Mouse (Mus musculus) mammary gland, adult 2 months (tissue): ENCODE measurements around the gene Vars. TPM values are rescaled to one million over a fixed set of nuclear protein-coding genes. Genes with fewer than 3 reads are reported as not detected.

ENCODE experiments used
- polyA plus RNA-seq: library from polyadenylated mRNA; depleted of rRNA; stranded (reverse); fragments of >200 nt; gene quantifications from 2 replicates; pipeline ENCODE4 v1.2.3, GENCODE M21; 2012; ENCODE audit warnings: low replicate concordance; rRNA removed

The Vars gene
- polyA plus RNA-seq, result 197 and 475 TPM in 2 replicates

DNA sequence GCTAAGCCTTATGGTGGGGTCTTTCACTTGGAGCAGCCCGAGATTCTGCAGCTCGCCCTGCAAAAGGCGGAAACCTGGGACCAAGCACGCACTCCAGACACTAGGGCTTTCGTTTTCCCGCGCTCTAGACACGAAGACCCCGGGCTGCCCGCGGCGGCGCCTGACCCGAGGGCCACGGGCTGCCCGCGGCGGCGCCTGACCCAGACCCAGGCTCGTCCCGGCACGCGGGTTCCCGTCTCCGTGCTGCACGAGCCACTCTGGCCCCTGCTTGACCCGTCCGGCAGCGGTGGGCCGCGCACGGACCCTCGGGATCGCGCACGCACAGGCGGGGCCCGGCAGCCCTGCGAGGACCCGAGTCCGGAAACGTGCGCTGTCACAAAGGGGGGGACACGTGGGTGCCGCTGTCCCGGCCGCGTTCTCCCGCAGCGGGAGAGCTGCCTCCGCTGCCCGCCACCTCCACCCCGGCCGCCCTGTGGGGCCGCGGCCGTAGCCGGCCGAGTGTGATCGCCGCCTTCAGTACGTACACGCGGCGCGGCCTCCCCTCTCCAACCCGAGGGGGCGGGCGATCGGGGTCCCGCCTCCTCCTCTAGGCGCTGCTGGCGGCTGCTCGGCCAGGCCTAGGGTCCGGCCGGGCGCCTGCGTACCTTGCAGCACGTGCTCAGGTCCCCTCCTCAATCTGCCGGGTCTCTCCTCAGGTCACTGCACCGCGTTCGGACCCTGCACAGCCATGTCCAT, at the start of gene Vars:
Gene Vars, plus strand, starts transcription at position 271 of the 735 bp plus-strand sequence.

DNA sequence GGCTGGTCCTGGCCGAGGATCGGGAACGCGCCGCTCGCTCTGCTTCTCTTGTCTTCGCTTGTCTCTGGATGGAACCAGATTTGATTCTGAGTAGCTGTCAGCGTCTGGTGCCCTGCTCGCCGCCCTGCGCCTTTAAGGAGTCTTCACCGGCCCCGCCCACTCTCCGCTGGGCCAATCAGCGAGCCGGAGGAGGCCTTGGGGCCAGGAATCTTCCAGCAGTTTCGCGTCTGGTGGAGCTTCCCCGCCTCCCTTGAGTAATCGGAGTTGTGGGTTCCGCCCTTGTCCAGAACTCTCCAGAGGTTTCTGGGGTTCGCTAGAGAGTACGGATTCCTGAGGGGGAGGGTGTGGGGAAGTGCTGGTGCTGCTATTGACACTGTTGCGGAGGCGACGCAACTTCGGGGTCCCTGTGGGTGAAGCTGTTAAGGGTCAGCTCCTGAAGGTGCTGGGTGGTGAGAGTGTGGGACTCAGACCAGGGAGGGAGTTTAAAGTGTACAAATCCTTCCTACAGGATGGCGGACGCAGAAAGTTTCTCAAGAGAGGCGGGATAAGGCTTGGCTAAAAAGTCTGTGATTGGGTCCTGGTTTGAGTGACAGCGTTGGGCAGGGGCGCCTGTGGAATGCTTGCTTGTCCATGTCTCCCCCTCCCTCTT, 41.5 kb upstream of the Vars start, which contains the start of gene Hspa1b:
Gene Hspa1b, minus strand, starts transcription at position 109 of the 649 bp plus-strand sequence.

DNA sequence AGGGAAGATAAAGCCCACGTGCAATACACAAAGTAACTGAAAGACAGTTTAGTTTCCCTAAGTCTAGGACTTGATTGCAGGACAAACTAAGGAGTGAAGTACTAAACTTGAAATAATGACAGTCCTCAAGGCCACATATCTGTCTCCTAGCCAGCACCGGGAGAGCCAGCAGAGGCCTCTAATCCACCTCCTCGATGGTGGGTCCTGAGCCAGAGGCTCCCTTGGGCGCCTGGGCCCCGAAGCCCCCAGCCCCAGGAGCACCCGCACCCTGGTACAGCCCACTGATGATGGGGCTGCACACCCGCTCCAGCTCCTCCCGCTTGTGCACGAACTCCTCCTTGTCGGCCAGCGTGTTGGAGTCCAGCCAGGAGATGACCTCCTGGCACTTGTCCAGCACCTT, 31.0 kb upstream of the Vars start, which contains the start of gene Gm20481:
Gene Gm20481, plus strand, starts transcription at position 91 of the 400 bp plus-strand sequence.

DNA sequence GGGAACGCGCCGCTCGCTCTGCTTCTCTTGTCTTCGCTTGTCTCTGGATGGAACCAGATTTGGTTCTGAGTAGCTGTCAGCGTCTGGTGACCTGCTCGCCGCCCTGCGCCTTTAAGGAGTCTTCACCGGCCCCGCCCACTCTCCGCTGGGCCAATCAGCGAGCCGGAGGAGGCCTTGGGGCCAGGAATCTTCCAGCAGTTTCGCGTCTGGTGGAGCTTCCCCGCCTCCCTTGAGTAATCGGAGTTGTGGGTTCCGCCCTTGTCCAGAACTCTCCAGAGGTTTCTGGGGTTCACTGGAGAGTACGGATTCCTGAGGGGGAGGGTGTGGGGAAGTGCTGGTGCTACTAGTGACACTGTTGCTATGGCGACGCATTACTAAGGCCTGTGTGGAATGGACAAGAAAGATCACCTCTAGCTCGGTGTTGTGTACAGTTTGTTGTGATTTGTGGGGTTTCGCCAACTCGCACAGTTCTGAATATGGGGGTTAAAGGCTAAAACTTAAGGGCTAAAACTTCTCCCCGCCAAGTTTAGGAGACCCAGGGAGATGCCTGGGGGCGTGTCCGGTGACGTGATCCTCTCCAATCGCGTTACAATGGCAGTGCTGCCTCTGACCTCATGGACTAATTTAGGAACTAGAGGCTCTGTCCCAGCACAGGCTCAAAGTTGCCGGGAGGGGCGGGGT, 28.6 kb upstream of the Vars start, which contains the start of the genes Hspa1a and Hspa1l:
Gene Hspa1a, minus strand, starts transcription at position 88 of the 681 bp plus-strand sequence.
Gene Hspa1l, plus strand, starts transcription at position 635 of the 681 bp plus-strand sequence.

DNA sequence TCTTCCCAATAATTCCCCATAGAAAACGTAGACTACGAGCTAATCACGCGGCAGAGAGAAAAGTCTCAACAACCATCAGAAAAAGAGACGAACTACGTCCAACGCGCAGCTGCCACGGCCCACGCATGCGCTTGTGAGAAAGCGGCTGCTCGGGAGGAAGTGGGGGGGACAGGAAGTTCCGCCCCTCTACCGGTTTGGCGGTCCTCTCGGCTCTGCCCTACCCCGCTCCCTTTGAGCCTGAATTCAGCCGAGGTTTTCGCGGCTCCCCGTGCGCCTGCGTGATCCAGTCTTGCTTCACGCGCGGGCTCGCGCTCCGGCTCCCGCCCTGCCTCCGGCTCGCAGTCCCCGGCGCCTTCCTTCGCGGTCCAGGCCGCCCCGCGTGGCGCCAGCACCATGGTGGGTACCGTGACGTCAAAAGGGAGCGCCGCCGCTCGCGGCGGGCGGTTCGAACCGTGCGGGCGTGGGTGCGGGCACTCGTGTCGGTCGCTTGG, 19.1 kb upstream of the Vars start, which contains the start of gene Lsm2:
Gene Lsm2, plus strand, starts transcription at position 173 of the 491 bp plus-strand sequence.

DNA sequence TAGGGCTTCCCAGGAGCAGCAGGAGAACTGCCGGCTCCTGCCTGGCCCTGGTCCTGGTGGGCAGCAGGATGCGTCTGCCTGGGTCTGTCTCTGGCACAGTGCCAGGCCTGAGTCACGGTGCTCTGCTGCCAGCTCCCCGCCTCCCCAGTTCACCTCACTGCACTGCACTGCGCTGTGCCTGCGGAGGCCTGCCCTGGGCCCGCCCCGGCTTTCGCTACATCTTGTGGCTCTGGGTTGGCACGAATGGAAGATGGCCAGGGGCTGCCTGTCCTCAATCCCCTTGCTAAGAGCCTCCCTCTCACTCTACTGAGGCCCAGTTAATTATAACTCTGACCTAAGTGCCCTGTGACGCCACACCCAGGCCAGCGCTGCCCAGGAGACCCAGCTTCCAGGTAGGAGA, 15.6 kb downstream of the Vars start, which contains the start of gene Vwa7:
Gene Vwa7, plus strand, starts transcription at position 204 of the 400 bp plus-strand sequence.

DNA sequence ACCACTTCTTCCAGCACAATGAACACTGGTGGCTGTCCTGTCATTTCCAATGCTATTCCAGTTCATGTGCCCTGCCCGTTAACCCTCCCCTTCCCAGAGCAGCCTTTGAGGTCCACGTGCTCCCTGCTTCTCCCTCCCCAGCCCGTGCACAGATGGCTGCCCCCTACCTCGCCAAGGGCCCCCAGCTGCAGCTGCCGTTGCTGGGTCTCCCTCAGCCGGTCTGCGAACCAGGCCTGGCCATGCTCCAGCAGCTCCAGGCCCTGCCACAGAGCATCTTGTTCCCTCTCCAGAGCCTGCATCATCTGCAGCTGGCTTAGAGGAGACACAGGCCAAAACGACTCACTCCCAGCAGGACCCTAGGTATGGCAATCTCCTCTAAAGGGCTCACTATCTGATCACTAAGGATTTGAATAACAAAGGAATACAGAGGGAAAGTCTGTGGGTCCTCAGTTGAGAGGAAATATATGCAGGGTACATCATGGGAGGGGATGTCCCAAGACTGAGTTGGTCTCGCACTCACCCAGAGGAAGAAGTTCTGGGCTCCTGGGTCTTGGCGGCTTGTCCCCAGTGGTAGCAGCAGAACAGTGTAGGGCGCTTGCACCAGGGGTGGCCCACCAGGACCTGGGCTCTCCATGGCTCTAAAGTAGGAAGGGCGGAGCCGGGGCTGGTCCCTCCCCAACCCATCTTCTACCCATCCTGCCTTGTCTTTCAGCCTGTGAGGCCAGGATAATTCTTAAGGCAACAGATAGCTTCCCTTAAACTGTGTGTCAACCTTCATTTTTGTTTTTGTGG, 26.7 kb downstream of the Vars start, which contains the start of gene Sapcd1:
Gene Sapcd1, minus strand, starts transcription at position 740 of the 792 bp plus-strand sequence.

DNA sequence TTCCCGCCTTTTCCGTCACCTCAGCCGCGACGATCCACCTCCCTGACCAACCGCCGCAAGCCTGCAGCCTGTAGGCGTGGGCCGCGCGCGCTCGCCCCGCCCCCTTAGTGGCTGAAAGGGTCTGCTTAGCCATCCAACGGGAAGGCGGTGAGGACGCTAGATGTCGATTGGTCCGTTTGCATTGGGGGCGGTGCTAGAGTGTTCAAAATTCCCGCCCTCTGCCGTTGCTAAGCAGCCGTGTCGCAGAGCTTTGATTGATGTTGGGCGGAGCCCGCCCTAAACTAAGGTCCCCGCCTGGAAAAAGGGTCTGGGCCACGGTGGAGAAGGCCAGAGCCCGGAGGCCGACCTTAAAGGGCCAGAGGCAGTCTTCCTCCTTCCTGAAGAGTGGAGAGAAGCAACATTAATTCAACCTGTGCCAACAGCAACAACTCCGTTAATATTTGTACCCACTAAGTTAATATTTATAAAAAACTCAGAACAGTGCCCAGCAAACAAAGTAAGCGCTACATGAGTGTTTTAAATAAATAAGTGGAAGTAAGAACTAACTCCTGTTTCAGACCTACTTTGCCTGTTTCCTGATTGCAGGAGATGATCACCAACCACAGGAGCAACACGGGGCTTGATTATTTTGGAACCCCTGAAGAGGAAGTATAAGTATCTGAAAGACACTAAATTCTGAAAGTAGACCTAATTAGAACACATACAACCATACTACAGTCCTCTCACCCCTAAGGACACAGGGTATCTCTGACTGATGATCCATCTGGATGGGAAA, 46.1 kb downstream of the Vars start, which contains the start of gene Msh5:
Gene Msh5, minus strand, starts transcription at position 65 of the 775 bp plus-strand sequence.

DNA sequence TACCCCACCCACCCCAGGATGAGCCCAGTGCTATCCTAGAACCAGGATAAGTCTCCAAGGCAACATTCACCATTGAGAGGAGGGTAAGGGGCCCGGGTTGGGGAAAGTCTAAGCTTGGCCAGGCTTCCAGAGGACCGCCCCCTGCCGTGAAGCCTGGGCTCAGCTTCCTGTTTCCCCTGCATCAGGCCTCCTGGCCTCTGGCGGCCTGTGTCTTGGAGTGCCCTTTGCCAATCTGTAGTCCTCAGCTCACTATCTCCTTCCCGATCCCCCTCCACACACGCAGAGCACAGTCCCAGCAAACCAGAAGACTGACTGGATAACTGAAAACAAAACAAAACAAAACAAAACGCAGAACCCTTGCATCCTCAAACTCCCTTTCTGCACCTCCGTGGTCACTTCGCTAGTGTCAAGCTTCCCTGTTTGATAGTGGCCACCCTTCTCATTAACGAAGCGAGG, 48.8 kb downstream of the Vars start, which contains the start of gene Clic1:
Gene Clic1, plus strand, starts transcription at position 406 of the 456 bp plus-strand sequence.

DNA sequence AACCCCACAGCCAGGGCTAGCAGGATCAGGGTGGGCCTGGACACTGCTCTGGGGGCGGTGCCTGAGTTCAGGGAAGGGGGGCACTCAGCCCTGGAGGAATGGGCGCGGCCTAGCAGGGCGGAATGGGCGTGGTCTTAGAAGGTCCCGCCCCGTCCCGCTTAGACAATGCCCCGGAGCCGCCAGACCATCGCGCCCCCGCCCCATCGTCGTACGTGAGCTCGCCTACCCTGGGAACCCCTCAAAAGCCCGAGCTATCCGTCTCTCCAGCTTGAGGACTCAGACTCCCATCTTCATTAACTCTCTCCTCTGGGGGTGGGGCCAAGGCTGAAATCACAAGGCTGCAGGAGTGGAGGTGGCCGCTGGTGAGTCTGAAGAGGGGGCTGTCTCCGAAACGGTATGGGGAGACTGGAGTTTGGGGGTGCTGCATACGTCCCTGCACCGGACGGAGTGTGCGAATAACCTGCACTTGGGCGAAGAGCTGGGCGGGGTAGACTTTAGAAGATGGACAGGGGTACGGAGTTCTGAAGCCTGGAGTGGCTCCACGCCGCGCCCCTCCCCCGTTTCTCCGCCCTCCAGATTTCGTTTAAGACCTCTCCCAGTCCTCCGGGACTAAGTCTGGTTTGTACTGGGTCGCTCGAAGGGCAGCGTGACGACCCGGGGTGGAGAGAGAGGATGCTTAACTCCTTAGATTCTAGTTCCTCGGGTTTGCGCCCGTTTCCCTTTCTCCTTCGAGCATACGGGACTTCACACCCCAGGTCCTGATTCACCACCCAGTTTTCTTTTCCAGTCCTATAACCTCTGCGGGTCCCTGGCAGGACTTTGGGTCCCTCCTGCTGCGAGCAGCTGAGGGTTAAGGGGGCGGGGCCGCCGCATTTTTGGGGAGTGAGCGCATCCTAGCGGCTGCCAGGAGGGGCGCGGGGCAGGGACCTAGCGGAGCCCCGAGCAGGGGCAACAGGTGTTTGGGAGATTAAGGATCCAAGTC, 58.4 kb downstream of the Vars start, which contains the start of gene Ddah2:
Gene Ddah2, plus strand, starts transcription at position 125 of the 982 bp plus-strand sequence.

DNA sequence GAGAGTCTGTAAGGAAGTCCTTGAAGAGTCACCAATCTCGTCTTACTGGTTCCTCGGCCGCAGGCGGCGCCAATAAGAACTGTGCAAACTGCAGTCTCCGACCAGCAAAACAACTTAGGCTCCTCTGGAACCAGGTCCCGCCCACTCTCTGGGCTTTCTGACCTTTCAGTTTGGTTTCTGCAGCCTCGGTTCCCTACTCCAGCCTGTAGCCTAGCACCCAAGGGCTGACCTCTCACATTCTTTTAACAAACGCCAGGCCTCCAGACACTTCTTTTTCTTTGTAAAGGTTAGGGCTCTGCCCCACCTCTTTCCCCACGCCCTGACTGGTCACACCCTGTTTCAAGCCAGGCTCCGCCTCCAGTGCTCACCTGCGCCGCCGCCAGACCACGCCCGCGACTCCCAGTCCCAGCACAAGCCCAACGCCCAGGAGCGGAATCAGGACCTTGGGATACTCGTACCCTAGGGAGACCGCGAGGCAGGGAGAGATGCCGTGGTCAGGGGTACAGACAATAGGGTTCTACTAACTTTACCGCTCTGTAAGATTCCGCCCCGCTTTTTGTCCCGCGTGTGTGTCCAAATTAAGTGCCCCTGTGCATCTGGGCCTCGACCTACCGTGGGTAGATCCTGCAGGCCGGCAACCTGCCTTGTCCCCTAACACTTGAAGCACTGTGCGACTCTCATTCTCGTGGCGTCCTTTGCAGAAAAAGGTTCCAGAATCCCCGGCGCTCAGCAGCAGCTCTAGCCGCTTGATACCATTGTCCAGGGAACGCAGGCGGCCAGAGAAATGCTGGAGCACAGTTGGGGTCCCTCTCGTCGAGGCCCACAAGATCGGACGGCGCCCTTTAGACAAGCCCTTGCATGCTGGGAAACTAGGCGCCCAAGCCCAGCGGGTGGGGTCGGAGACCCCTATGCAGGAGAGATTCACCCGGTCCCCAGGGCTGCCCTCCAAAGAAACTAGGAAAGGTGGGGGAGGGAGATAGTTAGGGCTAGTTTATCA, 64.5 kb downstream of the Vars start, which contains the start of gene Ly6g6c:
Gene Ly6g6c, plus strand, starts transcription at position 438 of the 997 bp plus-strand sequence.

Other genes starting within 250 kb of the Vars start
- gene Cyp21a1, start 196.4 kb upstream of the Vars start, polyA plus RNA-seq, result 0.11 and 0.60 TPM in 2 replicates
- gene Stk19, start 164.0 kb upstream of the Vars start, polyA plus RNA-seq, result 48.6 and 50.3 TPM in 2 replicates
- 72.8 and 80.9 TPM in 2 replicates for gene Dxo, start 164.0 kb upstream of the Vars start, polyA plus RNA-seq
- gene Skiv2l, start 150.8 kb upstream of the Vars start, polyA plus RNA-seq, result 77.4 and 105 TPM in 2 replicates
- 18.7 and 20.6 TPM in 2 replicates for gene Nelfe, start 150.6 kb upstream of the Vars start, polyA plus RNA-seq
- gene Cfb, start 138.5 kb upstream of the Vars start, polyA plus RNA-seq, result 70.0 and 71.7 TPM in 2 replicates
- 13.1 and 14.3 TPM in 2 replicates for gene Zbtb12, start 121.5 kb upstream of the Vars start, polyA plus RNA-seq
- 0.06 and 0.07 TPM in 2 replicates for gene Gm20547, start 118.9 kb upstream of the Vars start, polyA plus RNA-seq
- 46.9 and 64.7 TPM in 2 replicates for gene C2, start 102.7 kb upstream of the Vars start, polyA plus RNA-seq
- 189 and 339 TPM in 2 replicates for gene Ehmt2, start 102.5 kb upstream of the Vars start, polyA plus RNA-seq
- 7.4 and 9.2 TPM in 2 replicates for gene Slc44a4, start 86.5 kb upstream of the Vars start, polyA plus RNA-seq
- gene Neu1, start 69.7 kb upstream of the Vars start, polyA plus RNA-seq, result 48.4 and 54.9 TPM in 2 replicates
- gene Hspa1b, start 41.7 kb upstream of the Vars start, polyA plus RNA-seq, result 43.1 and 146 TPM in 2 replicates
- gene Gm20481, start 31.1 kb upstream of the Vars start, polyA plus RNA-seq, result 0.30 TPM in 1 of 2 replicates, not detected in the other
- 17.7 and 42.4 TPM in 2 replicates for gene Hspa1a, start 28.8 kb upstream of the Vars start, polyA plus RNA-seq
- 0.30 and 3.0 TPM in 2 replicates for gene Hspa1l, start 28.3 kb upstream of the Vars start, polyA plus RNA-seq
- gene Lsm2, start 19.1 kb upstream of the Vars start, polyA plus RNA-seq, result 75.4 and 108 TPM in 2 replicates
- 1.4 and 3.9 TPM in 2 replicates for gene Vwa7, start 15.6 kb downstream of the Vars start, polyA plus RNA-seq
- gene Sapcd1, start 27.0 kb downstream of the Vars start, polyA plus RNA-seq, result 1.7 and 2.0 TPM in 2 replicates
- gene Msh5, start 45.8 kb downstream of the Vars start, polyA plus RNA-seq, result 4.2 and 4.8 TPM in 2 replicates
- gene Clic1, start 49.0 kb downstream of the Vars start, polyA plus RNA-seq, result 110 and 121 TPM in 2 replicates
- 58.1 and 90.9 TPM in 2 replicates for gene Ddah2, start 58.0 kb downstream of the Vars start, polyA plus RNA-seq
- 1.5 and 25.2 TPM in 2 replicates for gene Ly6g6c, start 64.4 kb downstream of the Vars start, polyA plus RNA-seq
- gene Mpig6b, start 65.2 kb downstream of the Vars start, polyA plus RNA-seq, result 0.67 and 0.80 TPM in 2 replicates
- gene Ly6g6e, start 75.9 kb downstream of the Vars start, polyA plus RNA-seq, result 5.7 and 9.0 TPM in 2 replicates
- gene Ly6g6d, start 77.1 kb downstream of the Vars start, polyA plus RNA-seq, result 1.1 and 2.2 TPM in 2 replicates
- 0.19 TPM in 1 of 2 replicates, not detected in the other for gene Ly6g6f, start 84.6 kb downstream of the Vars start, polyA plus RNA-seq
- 200 and 293 TPM in 2 replicates for gene Abhd16a, start 88.3 kb downstream of the Vars start, polyA plus RNA-seq
- not detected in 2 replicates for gene Ly6g5c, start 107.3 kb downstream of the Vars start, polyA plus RNA-seq
- 3.5 and 4.4 TPM in 2 replicates for gene Ly6g5b, start 114.4 kb downstream of the Vars start, polyA plus RNA-seq
- gene Gpank1, start 120.5 kb downstream of the Vars start, polyA plus RNA-seq, result 16.3 and 24.8 TPM in 2 replicates
- 376 and 470 TPM in 2 replicates for gene Csnk2b, start 121.1 kb downstream of the Vars start, polyA plus RNA-seq
- 8.7 and 9.2 TPM in 2 replicates for gene D17H6S53E, start 125.4 kb downstream of the Vars start, polyA plus RNA-seq
- 0.16 and 0.93 TPM in 2 replicates for gene Apom, start 131.1 kb downstream of the Vars start, polyA plus RNA-seq
- gene Bag6, start 134.2 kb downstream of the Vars start, polyA plus RNA-seq, result 203 and 278 TPM in 2 replicates
- 344 and 571 TPM in 2 replicates for gene Prrc2a, start 163.9 kb downstream of the Vars start, polyA plus RNA-seq
- 2.8 and 5.7 TPM in 2 replicates for gene Aif1, start 175.1 kb downstream of the Vars start, polyA plus RNA-seq
- gene Lst1, start 187.5 kb downstream of the Vars start, polyA plus RNA-seq, result 48.2 and 60.4 TPM in 2 replicates
- gene Ltb, start 193.5 kb downstream of the Vars start, polyA plus RNA-seq, result 118 and 400 TPM in 2 replicates
- 7.1 and 9.9 TPM in 2 replicates for gene Tnf, start 201.0 kb downstream of the Vars start, polyA plus RNA-seq
- 12.2 and 19.0 TPM in 2 replicates for gene Lta, start 204.4 kb downstream of the Vars start, polyA plus RNA-seq
- 0.80 and 4.0 TPM in 2 replicates for gene Gm16181, start 219.8 kb downstream of the Vars start, polyA plus RNA-seq
- gene Atp6v1g2, start 232.7 kb downstream of the Vars start, polyA plus RNA-seq, result 6.5 and 11.8 TPM in 2 replicates
- 10.2 and 38.6 TPM in 2 replicates for gene Nfkbil1, start 234.8 kb downstream of the Vars start, polyA plus RNA-seq
- gene Ddx39b, start 240.8 kb downstream of the Vars start, polyA plus RNA-seq, result 265 and 272 TPM in 2 replicates